Mouse (Mus musculus) left cerebral cortex, postnatal 14 days (tissue): ENCODE data around the gene Myh3. TPM values are rescaled to one million over a fixed set of nuclear protein-coding genes. Genes with fewer than 3 reads are reported as not detected.

Source experiments
- DNase-seq, 2 experiments: peaks; one replicate each; pipeline ENCODE4 v3.0.0; 2021 to 2022; ENCODE audit warnings: low spot score in 2 of 2, mixed read lengths in 1 of 2
- intact Hi-C: fragments of 180-260 bp; cut with DNase I; formaldehyde crosslinking; loops from one replicate; pipeline ENCODE4 v1.15.1; 2025
- long read RNA-seq, 2 experiments: library from polyadenylated mRNA; stranded (forward); transcript quantifications; one replicate each; pipeline ENCODE4 v2.0.0; 2021
- total RNA-seq, 2 experiments: library from RNA; stranded (reverse); gene quantifications; 2 replicates each; pipeline ENCODE4 v1.2.3; 2021

Myh3 gene
- 1 to 10 TPM; 1.8 to 2.1 TPM for total RNA-seq
- long read RNA-seq, experiment 1, partial matches to known transcripts: 15 of 18 reads
- long read RNA-seq, experiment 1, other reads (novel, unspliced or antisense): 3 of 18 reads
- long read RNA-seq, experiment 2, full-length matches to known transcripts: 1 of 11 reads
- long read RNA-seq, experiment 2, partial matches to known transcripts: 10 of 11 reads
- long read RNA-seq, experiment 2, other reads (novel, unspliced or antisense): 0 of 11 reads

DNA sequence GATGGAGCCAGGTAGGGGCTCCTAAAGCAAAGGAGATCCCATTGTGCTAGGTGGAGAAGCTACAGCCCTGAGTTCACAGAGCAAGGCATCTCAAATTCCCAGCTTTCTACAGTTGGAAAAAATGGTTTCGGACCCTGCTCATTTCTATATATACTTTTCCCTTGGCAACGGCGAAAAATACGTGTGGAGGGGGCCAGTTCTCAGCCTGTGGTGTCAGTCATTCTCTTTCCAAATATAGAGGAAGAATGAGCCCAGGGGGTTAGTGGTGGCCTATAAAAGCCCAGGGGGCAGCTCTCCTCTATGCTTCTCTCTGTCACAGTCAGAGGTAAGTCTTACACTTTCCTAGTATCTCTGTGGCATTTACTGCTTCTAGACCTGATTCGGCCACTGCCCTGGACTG is at the start of gene Myh3:
TSS of gene Myh3 (plus strand) at position 301 of the 400 bp plus-strand sequence.
- intact Hi-C loops: no loop called here
- no peak for DNase-seq

- DNase-seq: no peak
- intact Hi-C loops: no loop called here
These were observed 47.0 kb upstream of the Myh3 start for GRCm38 (mm10) chr11:67030904-67031602.

DNA sequence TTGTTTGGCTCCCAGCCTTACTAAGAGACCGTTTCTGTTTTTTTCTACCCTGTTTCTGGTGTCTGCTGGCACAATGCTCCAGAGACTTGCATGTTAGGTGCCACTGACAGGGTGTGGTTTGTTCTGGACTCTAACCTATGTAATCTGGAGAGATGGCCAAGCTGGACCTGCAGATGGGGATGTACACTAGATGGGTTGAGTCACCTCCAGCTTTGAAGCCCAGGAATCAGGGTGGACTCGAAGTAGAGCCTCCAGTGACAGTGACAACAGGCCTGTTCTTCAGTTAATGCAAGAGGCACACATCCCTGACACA is 46.5 kb upstream of the Myh3 start:
- intact Hi-C loops: no loop called here

DNA sequence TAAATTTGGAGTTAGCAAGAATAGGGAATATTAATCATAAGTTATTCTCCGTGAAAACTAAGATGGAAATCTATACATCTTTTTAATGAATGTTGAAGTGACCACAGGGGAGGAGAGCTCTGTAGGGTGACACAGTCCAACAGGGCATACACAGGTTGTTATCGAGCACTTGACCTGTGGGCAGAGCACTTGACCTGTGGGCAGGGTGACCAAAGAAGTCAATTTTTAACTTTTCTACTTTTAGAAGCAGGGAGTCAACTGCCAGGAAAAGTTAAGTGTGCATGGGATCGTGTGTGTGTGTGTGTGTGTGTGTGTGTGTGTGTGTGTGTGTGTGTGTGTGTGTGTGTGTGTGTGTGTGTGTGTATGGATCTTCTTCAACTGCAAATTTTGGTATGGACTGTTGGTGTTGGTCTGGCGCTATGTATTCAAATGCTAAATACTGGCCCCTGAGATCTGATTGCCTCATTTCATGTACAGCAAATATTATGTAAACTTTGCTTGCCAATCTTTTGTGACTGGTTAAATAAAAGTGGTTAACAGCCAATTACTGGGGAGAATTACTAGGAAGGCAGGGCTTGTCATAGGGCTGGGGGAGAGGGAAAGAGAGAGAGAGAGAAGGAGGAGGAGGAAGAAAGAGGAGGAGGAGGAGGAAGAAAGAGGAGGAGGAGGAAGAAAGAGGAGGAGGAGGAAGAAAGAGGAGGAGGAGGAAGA is 43.2 kb upstream of the Myh3 start:
- intact Hi-C loops: no loop called here

More for the DNA sequence above, 46.5 kb upstream of the Myh3 start:
- DNase-seq: no peak

DNA sequence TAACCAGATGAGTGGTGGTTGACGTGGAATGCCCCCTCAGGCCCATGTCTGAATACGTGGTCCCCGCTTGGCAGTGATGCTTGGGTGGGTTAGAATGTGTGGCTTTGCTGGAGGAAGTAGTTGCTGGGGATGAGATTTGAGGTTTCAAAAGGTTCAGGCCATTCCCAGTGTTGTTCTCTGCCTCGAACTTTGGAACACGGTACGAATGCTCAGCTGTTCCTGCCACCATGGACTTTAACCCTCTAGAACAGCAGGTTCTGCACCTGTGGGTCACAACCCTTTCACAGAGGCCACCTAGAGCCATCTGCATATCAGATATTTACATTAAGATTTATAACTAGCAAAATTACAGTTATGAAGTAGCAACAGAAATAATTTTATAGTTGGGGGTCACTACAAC is 41.9 kb upstream of the Myh3 start:
- DNase-seq: no peak
- intact Hi-C loops: no loop called here

More for the DNA sequence above, 43.2 kb upstream of the Myh3 start:
- DNase-seq: no peak

DNA sequence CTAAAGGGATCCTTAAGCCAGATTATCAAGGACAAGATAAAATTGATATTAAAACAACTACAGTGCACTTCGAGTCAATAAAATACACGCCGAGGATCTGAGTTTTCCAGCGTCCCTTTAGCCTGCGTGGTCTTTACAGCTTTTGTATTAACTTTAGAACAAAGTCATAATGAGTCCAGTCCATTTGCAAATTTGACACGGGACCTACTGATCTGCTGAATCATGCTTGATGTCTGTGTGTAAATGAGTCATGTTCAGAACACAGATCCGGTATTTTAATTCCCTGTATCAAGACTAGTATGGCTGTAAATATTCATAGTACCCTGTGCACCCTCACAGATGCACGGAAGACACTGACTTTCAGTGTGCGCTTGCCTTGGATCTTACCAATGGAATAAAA is 41.2 kb upstream of the Myh3 start:
- intact Hi-C loops: no loop called here
- DNase-seq: no peak

DNA sequence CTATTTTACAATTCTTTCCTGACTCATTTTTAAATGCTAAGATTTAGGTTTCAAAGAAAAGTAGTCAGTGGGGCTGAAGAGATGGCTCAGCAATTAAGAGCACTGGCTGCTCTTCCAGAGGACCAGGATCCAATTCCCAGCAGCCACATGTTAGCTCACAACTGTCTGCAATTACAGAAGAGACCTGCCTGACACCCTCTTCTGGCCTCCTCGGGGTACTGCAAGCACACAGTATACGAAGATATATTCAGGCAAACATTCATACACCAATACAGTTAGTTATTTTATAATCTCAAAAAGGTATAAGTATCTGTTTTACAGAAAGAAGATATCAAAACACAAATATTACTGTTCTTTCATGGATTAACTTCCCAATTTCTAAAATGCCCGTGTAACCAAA is 38.3 kb upstream of the Myh3 start:
- intact Hi-C loops: no loop called here
- no peak for DNase-seq

GRCm38 (mm10) chr11:67040483-67040882 is 37.6 kb upstream of the Myh3 start:
- no peak for DNase-seq
- intact Hi-C loops: no loop called here

GRCm38 (mm10) chr11:67043007-67043406 is 35.1 kb upstream of the Myh3 start:
- intact Hi-C loops: no loop called here
- no peak for DNase-seq

- no peak for DNase-seq
- intact Hi-C loops: no loop called here
These were observed 33.1 kb upstream of the Myh3 start for GRCm38 (mm10) chr11:67044959-67045358.

- no peak for DNase-seq
- intact Hi-C loops: no loop called here
These were observed 30.9 kb upstream of the Myh3 start for GRCm38 (mm10) chr11:67047199-67047598.

- intact Hi-C loops: no loop called here
These were observed 29.6 kb upstream of the Myh3 start for GRCm38 (mm10) chr11:67048496-67048895.

GRCm38 (mm10) chr11:67049256-67049655 is 28.8 kb upstream of the Myh3 start:
- intact Hi-C loops: no loop called here
- no peak for DNase-seq

More at GRCm38 (mm10) chr11:67048496-67048895, 29.6 kb upstream of the Myh3 start:
- DNase-seq: no peak

DNA sequence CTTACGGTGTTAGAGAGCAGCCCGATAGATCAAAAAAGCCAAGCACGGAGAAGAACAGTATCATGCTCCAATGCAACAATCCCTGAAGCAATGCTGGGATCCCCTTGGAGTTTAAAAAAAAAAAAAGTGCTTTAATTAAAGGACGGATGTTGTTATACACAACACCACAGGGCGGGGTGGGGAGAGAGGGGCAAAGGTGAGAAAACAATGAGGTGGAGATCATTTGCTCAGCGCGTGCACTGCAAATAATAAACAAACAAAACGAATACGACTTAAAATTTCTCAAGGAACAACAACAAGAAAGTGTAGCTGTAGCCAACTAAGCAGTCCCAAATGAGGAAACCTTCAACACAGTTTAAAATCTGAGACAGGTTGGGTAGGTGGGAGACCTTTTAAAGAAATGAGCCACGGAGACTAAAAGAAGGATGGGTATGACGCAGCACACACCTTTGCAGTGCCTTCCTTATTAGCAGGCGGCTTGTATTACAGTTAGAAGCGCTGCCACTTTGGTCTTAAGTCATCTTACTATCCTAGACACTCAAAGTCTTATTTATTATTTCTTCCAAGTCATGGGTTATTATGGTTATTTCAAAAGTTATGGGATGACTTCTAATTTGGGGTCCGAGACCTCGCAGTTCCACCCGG is 26.3 kb upstream of the Myh3 start:
- DNase-seq: no peak
- intact Hi-C loops: no loop called here

DNA sequence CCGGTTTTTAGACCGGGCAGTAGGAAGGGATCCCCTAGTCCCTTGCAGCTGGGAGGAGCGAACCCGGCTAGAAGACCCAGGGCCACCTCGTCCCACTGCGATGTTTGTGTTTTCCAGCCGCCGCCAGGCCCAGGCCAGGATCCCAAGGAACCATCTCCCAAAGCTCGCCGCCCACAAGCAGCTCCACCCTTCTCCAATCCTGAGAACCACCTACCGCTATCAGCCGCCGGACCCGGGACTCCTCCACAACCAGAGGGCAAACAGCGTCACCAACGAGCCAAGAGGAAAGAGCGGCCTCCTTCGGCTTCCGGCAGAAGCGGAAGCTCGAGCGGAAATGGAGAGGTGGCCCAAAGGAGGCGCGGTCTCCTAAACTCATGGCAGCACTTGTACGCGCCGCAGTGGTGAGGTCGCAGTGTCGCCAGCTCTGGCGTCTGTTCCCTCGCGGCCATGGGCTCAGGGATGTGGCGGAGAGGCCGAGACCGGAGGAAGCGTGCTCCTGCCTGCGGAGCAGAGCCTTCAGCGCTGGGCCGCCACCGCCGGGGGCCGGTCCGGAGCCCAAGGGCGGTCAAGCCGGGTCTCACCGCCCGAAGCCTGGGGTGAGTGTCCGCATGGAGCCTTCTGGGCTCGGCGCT is 25.7 kb upstream of the Myh3 start, which contains the start of the genes Adprm and Sco1:
TSS of gene Adprm (minus strand) at position 274 of the 632 bp plus-strand sequence.
TSS of gene Sco1 (plus strand) at position 350 of the 632 bp plus-strand sequence.
- DNase-seq: peak; percentile 82 to 87
- intact Hi-C loops: no loop called here

DNA sequence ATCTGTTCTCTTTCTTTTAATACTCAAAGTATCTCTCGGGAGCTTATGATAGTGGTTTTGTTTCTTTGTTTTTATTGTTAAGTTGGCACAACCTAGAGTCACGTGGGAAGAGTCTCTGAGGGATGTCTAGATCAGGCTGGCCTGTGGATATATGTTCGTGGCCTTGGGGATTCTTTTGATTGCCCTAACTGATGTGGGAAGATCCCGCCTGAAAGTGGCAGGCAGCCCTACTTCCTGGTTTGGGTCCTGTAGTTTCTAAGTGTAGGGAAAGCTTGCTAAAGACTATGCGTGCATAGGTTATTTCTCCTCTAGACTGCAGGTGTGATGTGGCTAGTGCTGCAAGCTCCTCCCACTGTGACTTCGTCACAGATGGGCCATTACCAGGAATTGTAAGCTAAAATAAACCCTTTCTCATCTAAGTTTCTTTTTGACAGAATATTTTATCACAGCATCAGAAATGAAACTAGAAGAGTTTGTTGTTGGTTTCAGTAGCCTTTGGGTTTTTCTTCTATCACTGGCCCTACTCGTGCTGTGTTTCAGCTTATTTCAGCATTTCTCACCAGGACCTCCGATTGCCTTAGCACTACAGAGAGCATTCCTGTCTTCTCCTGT is 23.2 kb upstream of the Myh3 start:
- intact Hi-C loops: no loop called here
- no peak for DNase-seq

- DNase-seq: no peak
- intact Hi-C loops: no loop called here
These were observed 16.8 kb upstream of the Myh3 start for GRCm38 (mm10) chr11:67061311-67061710.

DNA sequence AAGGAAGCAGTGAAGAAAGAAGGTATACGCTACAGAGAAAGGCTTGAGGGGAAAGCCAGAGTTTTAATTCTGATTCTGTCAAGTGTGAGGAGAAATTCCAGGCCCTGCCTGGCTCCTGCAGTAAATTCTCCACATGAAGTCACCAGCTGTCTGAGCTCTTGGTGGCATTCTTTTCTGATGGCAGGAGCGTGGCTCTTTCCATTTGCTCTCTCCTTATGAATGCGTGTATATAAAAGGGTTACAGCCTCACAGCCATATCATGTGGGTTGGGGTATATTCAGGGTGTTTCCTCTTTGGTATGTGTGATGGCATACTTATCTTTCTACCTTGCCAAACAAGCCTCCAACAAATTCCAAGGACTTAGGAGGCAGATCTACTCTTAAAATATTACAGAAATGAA is 15.4 kb upstream of the Myh3 start:
- intact Hi-C loops: no loop called here
- DNase-seq: peak in 1 of 2 experiments; percentile 12

GRCm38 (mm10) chr11:67067741-67068140 is 10.4 kb upstream of the Myh3 start:
- intact Hi-C loops: no loop called here
- DNase-seq: no peak
